Mouse (Mus musculus): ENCODE data around the gene Elmod1. TPM values are rescaled to one million over a fixed set of nuclear protein-coding genes. Genes with fewer than 3 reads are reported as not detected.

Elmod1 gene
- polyA plus RNA-seq, 1 experiment from 2014 or later = 22.6 TPM

DNA sequence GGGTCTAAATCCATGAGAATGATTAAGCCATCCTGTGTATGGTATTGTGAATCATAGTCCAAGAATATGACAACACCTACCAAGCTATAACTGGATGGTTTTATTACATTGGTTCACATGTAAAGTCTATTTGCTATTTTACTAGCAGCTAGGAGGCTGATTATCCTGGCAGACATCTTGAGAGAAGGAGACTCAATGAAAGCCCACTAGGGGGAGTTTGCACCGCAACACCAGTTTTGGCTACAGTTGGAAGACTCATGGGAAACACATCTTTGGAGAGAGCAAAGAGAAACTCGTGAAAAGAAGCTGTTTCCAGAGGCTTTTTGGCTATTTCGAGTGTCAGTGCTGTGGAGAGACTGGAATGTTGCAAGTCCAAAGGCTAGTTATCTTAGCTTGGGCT lies 69.7 kb downstream of the Elmod1 start:
- no peak overlapping the region for H3K9ac ChIP-seq
- H3K36me3 ChIP-seq (replicated peaks) = no peaks in the 10 kb centered on the region
- 0 out of 2 replicates have a peak, but pooled peaks cover 2% of the 10 kb centered on the region for H3K4me1 ChIP-seq
- 57% methylated on average over 3 of the region's 3 CpGs for WGBS
- no peak for ATAC-seq (replicated peaks)
- H3K9me3 ChIP-seq = no peaks in the 10 kb centered on the region
- no peak overlapping the region for H3K4me2 ChIP-seq
- H3K27ac ChIP-seq = no peak overlapping the region
- no peak overlapping the region for H3K4me3 ChIP-seq
- no peaks in the 10 kb centered on the region for H3K27me3 ChIP-seq (replicated peaks)

DNA sequence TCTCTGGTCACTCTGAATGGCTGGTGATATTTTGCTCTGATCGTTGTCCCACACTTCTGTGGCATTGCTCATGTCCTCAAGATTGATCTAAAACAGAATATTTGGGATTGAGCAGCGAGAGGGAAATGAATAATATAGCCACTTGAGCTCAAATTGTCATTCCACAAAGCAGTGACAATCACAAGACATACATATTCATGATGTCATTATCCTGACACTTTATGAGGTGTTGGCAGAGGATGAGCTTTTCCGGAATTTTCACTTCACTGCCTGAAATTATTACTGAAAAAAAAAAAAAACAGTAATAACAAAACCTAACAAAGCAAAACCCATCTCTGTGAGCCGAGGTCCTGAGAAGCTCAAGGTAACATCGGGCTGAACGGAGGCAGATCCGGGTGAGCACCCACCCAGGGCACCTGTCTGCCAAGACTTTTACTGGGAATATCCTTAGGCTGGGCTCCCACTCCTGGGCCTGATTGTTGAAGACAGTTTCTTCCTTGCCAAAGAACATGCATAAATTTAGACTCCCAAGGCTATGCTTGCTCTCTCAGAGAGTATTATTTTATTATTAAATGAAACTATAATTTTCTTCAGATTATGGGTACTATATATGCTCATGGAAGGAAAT lies 71.8 kb downstream of the Elmod1 start:
- H3K9me3 ChIP-seq = no peaks in the 10 kb centered on the region
- 74% methylated on average over 7 of the region's 7 CpGs for WGBS
- no peak overlapping the region for H3K4me2 ChIP-seq
- no peak for ATAC-seq (replicated peaks)
- H3K4me1 ChIP-seq = no peaks in the 10 kb centered on the region
- no peaks in the 10 kb centered on the region for H3K27me3 ChIP-seq (replicated peaks)
- no peaks in the 10 kb centered on the region for H3K36me3 ChIP-seq (replicated peaks)
- no peak overlapping the region for H3K4me3 ChIP-seq
- H3K27ac ChIP-seq = 0 out of 2 replicates have a peak overlapping the region, but pooled peaks have one; percentile 36
- no peak overlapping the region for H3K9ac ChIP-seq

DNA sequence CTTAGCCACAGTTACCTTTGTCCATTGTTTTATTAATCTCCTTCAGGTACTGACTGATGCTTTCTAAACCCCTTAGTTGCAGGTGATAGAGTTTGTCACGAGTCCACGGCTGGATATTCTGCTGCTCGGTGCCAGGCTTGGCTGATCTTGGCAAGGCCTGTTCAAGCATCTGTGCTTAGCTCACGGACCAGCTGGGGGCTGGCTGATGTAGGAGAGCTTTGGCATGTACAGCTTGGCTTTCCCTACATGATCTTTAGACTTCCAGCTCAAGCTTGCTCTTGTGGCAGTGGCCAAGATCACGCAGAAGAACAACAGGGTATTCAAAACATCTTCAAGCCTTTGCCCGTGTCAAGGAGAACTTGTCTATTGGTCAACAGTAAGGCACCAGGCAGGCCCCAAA lies 75.3 kb downstream of the Elmod1 start:
- Histone ChIP-seq H3K4me2 (no peak overlapping the region), H3K4me1 (no peaks in the 10 kb centered on the region), H3K9me3 (no peaks in the 10 kb centered on the region), H3K27me3 (replicated peaks) (no peaks in the 10 kb centered on the region), H3K4me3 (no peak overlapping the region), H3K9ac (no peak overlapping the region), H3K36me3 (replicated peaks) (no peaks in the 10 kb centered on the region), H3K27ac (no peak overlapping the region)
- no peak for ATAC-seq (replicated peaks)
- WGBS = 81% methylated on average over 6 of the region's 6 CpGs

DNA sequence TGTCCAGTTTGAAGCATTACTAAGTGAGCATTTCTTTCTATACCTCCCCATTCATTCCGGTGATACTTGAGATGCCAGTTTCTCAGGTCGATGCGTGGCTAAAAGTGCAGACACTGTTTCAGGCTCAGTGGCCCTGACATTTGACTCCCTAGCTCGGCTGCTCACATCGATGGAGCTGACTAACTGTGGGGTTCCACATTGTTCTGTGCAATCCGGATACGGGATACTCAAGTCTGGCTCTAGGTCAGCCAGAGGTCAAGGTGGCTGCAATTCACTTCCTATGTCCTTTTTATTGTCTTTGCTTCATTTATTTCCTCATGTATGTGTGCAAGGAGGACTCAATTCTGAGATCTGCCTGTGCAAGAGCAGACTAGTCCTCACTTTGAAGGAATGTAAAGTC lies 79.3 kb downstream of the Elmod1 start:
- Histone ChIP-seq H3K4me2 (no peak overlapping the region), H3K27ac (no peak overlapping the region), H3K27me3 (replicated peaks) (no peaks in the 10 kb centered on the region), H3K4me1 (no peaks in the 10 kb centered on the region), H3K36me3 (replicated peaks) (no peaks in the 10 kb centered on the region), H3K9ac (no peak overlapping the region), H3K4me3 (no peak overlapping the region), H3K9me3 (no peaks in the 10 kb centered on the region)
- ATAC-seq (replicated peaks) = no peak
- 71% methylated on average over 7 of the region's 7 CpGs for WGBS

DNA sequence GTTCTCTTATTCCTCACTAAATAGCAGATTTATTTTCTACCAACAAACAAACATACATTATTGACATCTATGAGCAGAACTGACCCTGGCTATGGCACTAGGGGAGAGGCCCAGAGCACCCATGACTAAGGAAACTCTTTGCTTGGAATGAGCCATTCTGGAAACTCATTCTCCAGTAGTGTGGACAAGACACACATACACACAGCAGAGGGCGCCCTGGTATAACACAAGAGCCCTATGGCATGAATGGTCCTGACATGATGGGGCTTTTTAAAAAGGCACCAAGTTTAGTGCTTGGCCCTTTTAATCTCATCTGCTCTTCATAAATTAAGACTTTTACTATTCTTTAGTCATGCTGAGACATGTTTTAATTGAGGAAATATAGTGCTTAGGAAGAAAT lies 85.0 kb downstream of the Elmod1 start:
- 6% methylated on average over 1 of the region's 1 CpGs for WGBS
- H3K36me3 ChIP-seq (replicated peaks) = no peaks in the 10 kb centered on the region

DNA sequence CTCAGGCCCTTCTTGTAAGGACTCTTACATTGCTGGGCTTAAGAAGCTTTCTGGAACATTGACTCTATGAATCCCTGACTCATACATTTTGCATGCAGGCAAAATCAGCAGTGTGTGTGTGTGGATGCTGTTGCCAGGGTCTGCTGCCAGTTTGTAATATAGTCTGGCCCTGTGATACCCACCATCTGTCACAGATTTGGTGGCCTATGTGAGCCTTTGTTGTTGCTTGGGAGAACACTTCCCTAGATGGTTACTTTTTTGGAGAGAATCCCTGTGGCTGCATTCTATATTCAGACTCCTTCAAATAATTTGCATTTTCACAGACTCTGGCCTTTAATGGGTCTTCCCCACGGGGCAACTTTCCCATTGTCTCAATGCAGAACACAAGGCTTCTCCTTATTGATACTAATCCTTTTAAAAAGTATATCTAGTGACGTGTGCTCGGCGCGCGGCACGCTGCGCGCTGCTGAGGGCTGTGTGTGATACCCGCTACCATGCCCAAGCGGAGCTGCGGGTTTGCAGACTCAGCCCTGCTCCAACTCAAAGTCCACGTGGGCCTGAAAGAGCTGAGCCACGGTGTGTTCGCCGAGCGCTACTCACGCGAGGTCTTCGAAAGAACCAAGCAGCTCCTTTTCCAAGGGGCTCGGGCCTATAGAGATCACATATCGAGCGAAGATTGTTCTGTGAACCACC lies 91.4 kb downstream of the Elmod1 start:
- H3K4me2 ChIP-seq = no peak overlapping the region
- peak; percentile 70 for ATAC-seq (replicated peaks)
- no peaks in the 10 kb centered on the region for H3K36me3 ChIP-seq (replicated peaks)
- WGBS = 76% methylated on average over 23 of the region's 23 CpGs
- no peak overlapping the region for H3K27ac ChIP-seq
- H3K27me3 ChIP-seq (replicated peaks) = no peaks in the 10 kb centered on the region
- H3K4me3 ChIP-seq = no peak overlapping the region
- H3K4me1 ChIP-seq = no peaks in the 10 kb centered on the region
- no peaks in the 10 kb centered on the region for H3K9me3 ChIP-seq
- H3K9ac ChIP-seq = no peak overlapping the region

More for the DNA sequence above, 85.0 kb downstream of the Elmod1 start:
- H3K4me1 ChIP-seq = no peaks in the 10 kb centered on the region
- H3K9ac ChIP-seq = no peak overlapping the region
- no peak overlapping the region for H3K27ac ChIP-seq
- H3K4me3 ChIP-seq = no peak overlapping the region
- no peak overlapping the region for H3K4me2 ChIP-seq
- no peaks in the 10 kb centered on the region for H3K27me3 ChIP-seq (replicated peaks)
- ATAC-seq (replicated peaks) = 0 out of 2 replicates have a peak, but pooled peaks have one; percentile 60
- no peaks in the 10 kb centered on the region for H3K9me3 ChIP-seq

DNA sequence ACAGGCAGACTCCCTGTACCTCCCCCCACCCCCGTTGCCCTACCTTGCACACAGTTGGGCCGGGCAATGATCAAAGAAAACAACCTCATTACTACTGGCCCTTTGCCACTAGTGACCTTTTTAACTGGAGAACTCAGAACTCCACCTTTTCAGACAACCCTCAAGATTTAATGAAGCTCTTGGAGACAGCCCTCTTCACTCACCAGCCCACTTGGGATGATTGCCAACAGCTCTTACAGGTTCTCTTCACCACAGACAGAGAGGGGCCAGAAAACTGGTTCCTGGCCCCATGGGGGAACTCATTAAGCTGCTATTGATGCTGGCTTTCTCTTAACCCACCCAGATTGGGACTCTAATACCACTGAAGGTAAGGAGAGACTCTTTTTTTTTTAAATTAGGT lies 97.7 kb downstream of the Elmod1 start:
- H3K9ac ChIP-seq = no peak overlapping the region
- no peak for ATAC-seq (replicated peaks)
- H3K4me3 ChIP-seq = no peak overlapping the region
- no peaks in the 10 kb centered on the region for H3K9me3 ChIP-seq
- H3K4me1 ChIP-seq = no peaks in the 10 kb centered on the region
- H3K36me3 ChIP-seq (replicated peaks) = no peaks in the 10 kb centered on the region
- no peak overlapping the region for H3K4me2 ChIP-seq
- no peaks in the 10 kb centered on the region for H3K27me3 ChIP-seq (replicated peaks)
- H3K27ac ChIP-seq = no peak overlapping the region
- WGBS = 51% methylated on average over 2 of the region's 2 CpGs

DNA sequence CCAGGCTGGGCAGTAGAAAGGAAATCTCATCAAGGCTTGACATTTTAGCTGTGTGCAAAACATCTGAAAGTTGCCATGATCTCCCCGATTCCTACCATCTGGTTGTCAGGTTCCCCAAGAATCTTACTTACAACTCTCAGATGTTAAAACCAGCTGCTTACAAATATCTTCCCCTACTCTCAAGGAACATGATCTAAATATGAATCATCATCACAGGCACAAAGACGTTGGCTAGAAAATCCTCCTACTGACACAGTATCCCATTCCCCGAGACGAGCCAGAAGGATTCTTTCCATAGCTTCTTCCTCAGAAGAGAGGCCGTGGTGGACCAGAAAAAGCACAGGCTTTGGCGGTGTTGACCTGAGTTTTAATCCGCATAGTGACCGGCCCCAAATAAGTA lies 101.9 kb downstream of the Elmod1 start:
- H3K9me3 ChIP-seq = no peaks in the 10 kb centered on the region
- 95% methylated on average over 8 of the region's 8 CpGs for WGBS
- no peaks in the 10 kb centered on the region for H3K36me3 ChIP-seq (replicated peaks)

More for the DNA sequence above, 101.9 kb downstream of the Elmod1 start:
- H3K27me3 ChIP-seq (replicated peaks) = no peaks in the 10 kb centered on the region
- ATAC-seq (replicated peaks) = no peak
- no peak overlapping the region for H3K4me2 ChIP-seq
- H3K27ac ChIP-seq = no peak overlapping the region
- no peak overlapping the region for H3K9ac ChIP-seq
- H3K4me3 ChIP-seq = no peak overlapping the region
- no peaks in the 10 kb centered on the region for H3K4me1 ChIP-seq

Other genes starting within 250 kb of the Elmod1 start
- gene Slc35f2, start 203.8 kb downstream of the Elmod1 start, polyA plus RNA-seq (2015; fragmentation: Nextera tagmentation; extraction: Ambion mirVana) = 10.3 and 10.7 TPM in 2 replicates
- gene Sln, start 125.1 kb downstream of the Elmod1 start, polyA plus RNA-seq (2015; fragmentation: Nextera tagmentation; extraction: Ambion mirVana) = 0.26 TPM in 1 of 2 replicates, not detected in the other
- 0.27 TPM in 2 replicates for gene Tnfaip8l3, start 93.1 kb upstream of the Elmod1 start, polyA plus RNA-seq (2015; fragmentation: Nextera tagmentation; extraction: Ambion mirVana)

Measured in midbrain, embryonic 15.5 days (tissue).